Mouse (Mus musculus): ENCODE data around the gene Cfap43. TPM values are rescaled to one million over a fixed set of nuclear protein-coding genes. Genes with fewer than 3 reads are reported as not detected.

Gene Cfap43
- polyA plus RNA-seq, 1 experiment, result 0.02 TPM

- H3K4me3 ChIP-seq, result no peak overlapping the region
- H3ac ChIP-seq (ENCODE audit: control insufficient read depth, insufficient read length), result no peak overlapping the region
- H3K4me2 ChIP-seq (ENCODE audit: low read depth), result no peak overlapping the region
- TF ChIP-seq SRF (IDR thresholded peaks at IDR 0.05; ENCODE audit: control insufficient read depth, insufficient read length, low read depth), result no peak
- no peak for TF ChIP-seq REST (IDR thresholded peaks at IDR 0.05; ENCODE audit: insufficient read depth, insufficient read length)
- TF ChIP-seq MAX (IDR thresholded peaks at IDR 0.05; ENCODE audit: low read depth), result no peak
- no peak for TF ChIP-seq MYOD1 (IDR thresholded peaks at IDR 0.05; ENCODE audit: control insufficient read depth in 1 of 3, insufficient read length in 2 of 3, low read depth in 2 of 3)
- no peak for TF ChIP-seq TCF12 (IDR thresholded peaks at IDR 0.05; ENCODE audit: insufficient read depth, poor library complexity, severe bottlenecking)
- no peak for TF ChIP-seq POLR2AphosphoS2 (IDR thresholded peaks at IDR 0.05; ENCODE audit: insufficient read length, low read depth)
- no peak for TF ChIP-seq TCF3 (IDR thresholded peaks at IDR 0.05; ENCODE audit: insufficient read length, low read depth)
- TF ChIP-seq MYOG (IDR thresholded peaks at IDR 0.05; ENCODE audit: control insufficient read depth in 1 of 3, insufficient read depth in 1 of 3, insufficient read length in 2 of 3, low read depth in 2 of 3), result no peak
- no peak for TF ChIP-seq E2F4 (IDR thresholded peaks at IDR 0.05; ENCODE audit: insufficient read depth)
- no peak for TF ChIP-seq USF1 (IDR thresholded peaks at IDR 0.05; ENCODE audit: low read depth)
- TF ChIP-seq CEBPB (IDR thresholded peaks at IDR 0.05; ENCODE audit: insufficient read depth, poor library complexity, severe bottlenecking), result no peak
- no peak for TF ChIP-seq POLR2A (IDR thresholded peaks at IDR 0.05; ENCODE audit: insufficient read length, low read depth)
- H3K36me3 ChIP-seq (ENCODE audit: control insufficient read depth, insufficient read depth), result no peaks in the 10 kb centered on the region
- no peaks in the 10 kb centered on the region for H3K79me2 ChIP-seq (ENCODE audit: control insufficient read depth, insufficient read depth)
- H3K27me3 ChIP-seq (ENCODE audit: control insufficient read depth, insufficient read depth, insufficient read length), result peaks cover 39% of the 10 kb centered on the region
Measured at GRCm38 (mm10) chr19:47783898-47784297, 135.2 kb downstream of the Cfap43 start.

- Histone ChIP-seq H3K79me2 (ENCODE audit: control insufficient read depth, insufficient read depth) (no peaks in the 10 kb centered on the region), H3ac (ENCODE audit: control insufficient read depth, insufficient read length) (no peak overlapping the region), H3K4me2 (ENCODE audit: low read depth) (no peak overlapping the region), H3K4me3 (no peak overlapping the region), H3K36me3 (ENCODE audit: control insufficient read depth, insufficient read depth) (no peaks in the 10 kb centered on the region), H3K27me3 (ENCODE audit: control insufficient read depth, insufficient read depth, insufficient read length) (peaks cover 39% of the 10 kb centered on the region)
- TF ChIP-seq REST (IDR thresholded peaks at IDR 0.05; ENCODE audit: insufficient read depth, insufficient read length), result no peak
- TF ChIP-seq MYOG (IDR thresholded peaks at IDR 0.05; ENCODE audit: control insufficient read depth in 1 of 3, insufficient read depth in 1 of 3, insufficient read length in 2 of 3, low read depth in 2 of 3), result no peak
- TF ChIP-seq TCF12 (IDR thresholded peaks at IDR 0.05; ENCODE audit: insufficient read depth, poor library complexity, severe bottlenecking), result no peak
- TF ChIP-seq POLR2A (IDR thresholded peaks at IDR 0.05; ENCODE audit: insufficient read length, low read depth), result no peak
- TF ChIP-seq TCF3 (IDR thresholded peaks at IDR 0.05; ENCODE audit: insufficient read length, low read depth), result no peak
- no peak for TF ChIP-seq E2F4 (IDR thresholded peaks at IDR 0.05; ENCODE audit: insufficient read depth)
- no peak for TF ChIP-seq USF1 (IDR thresholded peaks at IDR 0.05; ENCODE audit: low read depth)
- TF ChIP-seq POLR2AphosphoS2 (IDR thresholded peaks at IDR 0.05; ENCODE audit: insufficient read length, low read depth), result no peak
Measured at GRCm38 (mm10) chr19:47780972-47781371, 138.1 kb downstream of the Cfap43 start.

- Histone ChIP-seq H3K36me3 (ENCODE audit: control insufficient read depth, insufficient read depth) (no peaks in the 10 kb centered on the region), H3K79me2 (ENCODE audit: control insufficient read depth, insufficient read depth) (no peaks in the 10 kb centered on the region), H3K4me2 (ENCODE audit: low read depth) (no peak overlapping the region), H3ac (ENCODE audit: control insufficient read depth, insufficient read length) (no peak overlapping the region), H3K27me3 (ENCODE audit: control insufficient read depth, insufficient read depth, insufficient read length) (peaks cover 39% of the 10 kb centered on the region), H3K4me3 (no peak overlapping the region)
- TF ChIP-seq TCF12 (IDR thresholded peaks at IDR 0.05; ENCODE audit: insufficient read depth, poor library complexity, severe bottlenecking), result no peak
- TF ChIP-seq MAX (IDR thresholded peaks at IDR 0.05; ENCODE audit: low read depth), result no peak
- TF ChIP-seq E2F4 (IDR thresholded peaks at IDR 0.05; ENCODE audit: insufficient read depth), result no peak
- TF ChIP-seq MYOG (IDR thresholded peaks at IDR 0.05; ENCODE audit: control insufficient read depth in 1 of 3, insufficient read depth in 1 of 3, insufficient read length in 2 of 3, low read depth in 2 of 3), result no peak
- TF ChIP-seq MYOD1 (IDR thresholded peaks at IDR 0.05; ENCODE audit: control insufficient read depth in 1 of 3, insufficient read length in 2 of 3, low read depth in 2 of 3), result no peak
- TF ChIP-seq CEBPB (IDR thresholded peaks at IDR 0.05; ENCODE audit: insufficient read depth, poor library complexity, severe bottlenecking), result no peak
- no peak for TF ChIP-seq USF1 (IDR thresholded peaks at IDR 0.05; ENCODE audit: low read depth)
- TF ChIP-seq TCF3 (IDR thresholded peaks at IDR 0.05; ENCODE audit: insufficient read length, low read depth), result no peak
- no peak for TF ChIP-seq REST (IDR thresholded peaks at IDR 0.05; ENCODE audit: insufficient read depth, insufficient read length)
Measured at GRCm38 (mm10) chr19:47780145-47780544, 138.9 kb downstream of the Cfap43 start.

DNA sequence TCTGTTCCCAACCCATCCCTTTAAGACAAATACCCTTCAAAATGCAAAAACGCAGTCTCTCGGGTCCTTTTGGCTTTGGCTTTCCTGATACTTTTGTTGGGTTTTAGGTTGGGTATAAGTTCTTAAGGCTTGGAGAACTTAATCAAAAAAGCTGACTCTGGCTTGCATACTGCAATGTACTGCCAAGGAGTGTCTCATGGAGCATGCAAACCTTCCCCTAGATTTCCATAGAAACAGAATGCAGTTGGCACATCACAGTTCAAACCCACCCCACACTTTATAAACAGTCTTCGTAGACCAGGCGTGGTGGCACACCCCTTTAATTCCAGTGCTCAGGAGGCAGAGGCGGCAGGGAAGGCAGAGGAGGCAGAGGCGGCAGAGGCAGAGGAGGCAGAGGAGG is 141.2 kb downstream of the Cfap43 start:
- H3ac ChIP-seq (ENCODE audit: control insufficient read depth, insufficient read length), result no peak overlapping the region
- no peak for TF ChIP-seq TCF3 (IDR thresholded peaks at IDR 0.05; ENCODE audit: insufficient read length, low read depth)
- TF ChIP-seq MAX (IDR thresholded peaks at IDR 0.05; ENCODE audit: low read depth), result no peak
- no peak for TF ChIP-seq POLR2AphosphoS2 (IDR thresholded peaks at IDR 0.05; ENCODE audit: insufficient read length, low read depth)
- TF ChIP-seq MYOG (IDR thresholded peaks at IDR 0.05; ENCODE audit: control insufficient read depth in 1 of 3, insufficient read depth in 1 of 3, insufficient read length in 2 of 3, low read depth in 2 of 3), result no peak
- no peak for TF ChIP-seq SRF (IDR thresholded peaks at IDR 0.05; ENCODE audit: control insufficient read depth, insufficient read length, low read depth)
- TF ChIP-seq POLR2A (IDR thresholded peaks at IDR 0.05; ENCODE audit: insufficient read length, low read depth), result no peak
- TF ChIP-seq CEBPB (IDR thresholded peaks at IDR 0.05; ENCODE audit: insufficient read depth, poor library complexity, severe bottlenecking), result no peak
- no peak for TF ChIP-seq E2F4 (IDR thresholded peaks at IDR 0.05; ENCODE audit: insufficient read depth)
- no peak for TF ChIP-seq USF1 (IDR thresholded peaks at IDR 0.05; ENCODE audit: low read depth)
- no peak for TF ChIP-seq TCF12 (IDR thresholded peaks at IDR 0.05; ENCODE audit: insufficient read depth, poor library complexity, severe bottlenecking)
- H3K79me2 ChIP-seq (ENCODE audit: control insufficient read depth, insufficient read depth), result no peaks in the 10 kb centered on the region
- peaks cover 23% of the 10 kb centered on the region for H3K27me3 ChIP-seq (ENCODE audit: control insufficient read depth, insufficient read depth, insufficient read length)
- H3K4me2 ChIP-seq (ENCODE audit: low read depth), result no peak overlapping the region
- H3K36me3 ChIP-seq (ENCODE audit: control insufficient read depth, insufficient read depth), result no peaks in the 10 kb centered on the region
- H3K4me3 ChIP-seq, result no peak overlapping the region

GRCm38 (mm10) chr19:47755625-47756024 is 163.5 kb downstream of the Cfap43 start:
- Histone ChIP-seq H3ac (ENCODE audit: control insufficient read depth, insufficient read length) (no peak overlapping the region), H3K36me3 (ENCODE audit: control insufficient read depth, insufficient read depth) (no peaks in the 10 kb centered on the region), H3K79me2 (ENCODE audit: control insufficient read depth, insufficient read depth) (no peaks in the 10 kb centered on the region), H3K4me2 (ENCODE audit: low read depth) (no peak overlapping the region), H3K27me3 (ENCODE audit: control insufficient read depth, insufficient read depth, insufficient read length) (no peaks in the 10 kb centered on the region), H3K4me3 (no peak overlapping the region)
- TF ChIP-seq CEBPB (IDR thresholded peaks at IDR 0.05; ENCODE audit: insufficient read depth, poor library complexity, severe bottlenecking) (no peak), USF1 (IDR thresholded peaks at IDR 0.05; ENCODE audit: low read depth) (no peak), POLR2AphosphoS2 (IDR thresholded peaks at IDR 0.05; ENCODE audit: insufficient read length, low read depth) (no peak), REST (IDR thresholded peaks at IDR 0.05; ENCODE audit: insufficient read depth, insufficient read length) (no peak), MYOD1 (IDR thresholded peaks at IDR 0.05; ENCODE audit: control insufficient read depth in 1 of 3, insufficient read length in 2 of 3, low read depth in 2 of 3) (no peak), TCF12 (IDR thresholded peaks at IDR 0.05; ENCODE audit: insufficient read depth, poor library complexity, severe bottlenecking) (no peak), TCF3 (IDR thresholded peaks at IDR 0.05; ENCODE audit: insufficient read length, low read depth) (no peak), POLR2A (IDR thresholded peaks at IDR 0.05; ENCODE audit: insufficient read length, low read depth) (no peak), SRF (IDR thresholded peaks at IDR 0.05; ENCODE audit: control insufficient read depth, insufficient read length, low read depth) (no peak), MAX (IDR thresholded peaks at IDR 0.05; ENCODE audit: low read depth) (no peak), MYOG (IDR thresholded peaks at IDR 0.05; ENCODE audit: control insufficient read depth in 1 of 3, insufficient read depth in 1 of 3, insufficient read length in 2 of 3, low read depth in 2 of 3) (no peak), E2F4 (IDR thresholded peaks at IDR 0.05; ENCODE audit: insufficient read depth) (no peak)
